Mouse (Mus musculus): ENCODE data around the gene Cd69. TPM values are rescaled to one million over a fixed set of nuclear protein-coding genes. Genes with fewer than 3 reads are reported as not detected.

Gene Cd69
- total and polyA plus RNA-seq, 3 experiments = not detected

GRCm38 (mm10) chr6:129232842-129233205, 42.4 kb downstream of the Cd69 start (continued):
- no peak; the same call in 1 of the 2 replicates for TF ChIP-seq MAX (IDR thresholded peaks at IDR 0.05; ENCODE audit: low read length)
- peak; percentile 79 for TF ChIP-seq TAL1 (IDR thresholded peaks at IDR 0.05; ENCODE audit: low read length)
- TF ChIP-seq USF1 (IDR thresholded peaks at IDR 0.05; ENCODE audit: low read depth, low read length) = peak; percentile 71
- TF ChIP-seq ELF1 (IDR thresholded peaks at IDR 0.05; ENCODE audit: low read depth, low read length) = peak; percentile 63
- TF ChIP-seq UBTF (IDR thresholded peaks at IDR 0.05; ENCODE audit: borderline replicate concordance, insufficient read depth, low read depth, low read length) = no peak
- no peak for TF ChIP-seq CHD2 (IDR thresholded peaks at IDR 0.05; ENCODE audit: low read length)
- TF ChIP-seq RCOR1 (IDR thresholded peaks at IDR 0.05; ENCODE audit: low read depth, low read length) = peak; percentile 89
- peak; percentile 28; the same call in 1 of the 2 replicates for TF ChIP-seq HCFC1 (IDR thresholded peaks at IDR 0.05; ENCODE audit: low read depth, low read length)
- TF ChIP-seq NELFE (IDR thresholded peaks at IDR 0.05; ENCODE audit: low read depth, low read length) = peak; percentile 62
- peak; percentile 94 for TF ChIP-seq SIN3A (IDR thresholded peaks at IDR 0.05; ENCODE audit: low read length)
- TF ChIP-seq MYC (IDR thresholded peaks at IDR 0.05; ENCODE audit: low read depth, low read length) = peak; percentile 84
- TF ChIP-seq ZKSCAN1 (IDR thresholded peaks at IDR 0.05; ENCODE audit: low read depth, low read length) = no peak
- TF ChIP-seq ETS1 (IDR thresholded peaks at IDR 0.05; ENCODE audit: low read depth, low read length) = peak; percentile 91
- TF ChIP-seq ZNF384 (IDR thresholded peaks at IDR 0.05; ENCODE audit: low read depth, low read length) = no peak
- TF ChIP-seq POLR2AphosphoS2 (IDR thresholded peaks at IDR 0.05; ENCODE audit: low read length) = no peak
- 0 out of 2 replicates have a peak, but pooled peaks have one; percentile 60 for TF ChIP-seq CHD1 (IDR thresholded peaks at IDR 0.05; ENCODE audit: low read depth, low read length)

DNA sequence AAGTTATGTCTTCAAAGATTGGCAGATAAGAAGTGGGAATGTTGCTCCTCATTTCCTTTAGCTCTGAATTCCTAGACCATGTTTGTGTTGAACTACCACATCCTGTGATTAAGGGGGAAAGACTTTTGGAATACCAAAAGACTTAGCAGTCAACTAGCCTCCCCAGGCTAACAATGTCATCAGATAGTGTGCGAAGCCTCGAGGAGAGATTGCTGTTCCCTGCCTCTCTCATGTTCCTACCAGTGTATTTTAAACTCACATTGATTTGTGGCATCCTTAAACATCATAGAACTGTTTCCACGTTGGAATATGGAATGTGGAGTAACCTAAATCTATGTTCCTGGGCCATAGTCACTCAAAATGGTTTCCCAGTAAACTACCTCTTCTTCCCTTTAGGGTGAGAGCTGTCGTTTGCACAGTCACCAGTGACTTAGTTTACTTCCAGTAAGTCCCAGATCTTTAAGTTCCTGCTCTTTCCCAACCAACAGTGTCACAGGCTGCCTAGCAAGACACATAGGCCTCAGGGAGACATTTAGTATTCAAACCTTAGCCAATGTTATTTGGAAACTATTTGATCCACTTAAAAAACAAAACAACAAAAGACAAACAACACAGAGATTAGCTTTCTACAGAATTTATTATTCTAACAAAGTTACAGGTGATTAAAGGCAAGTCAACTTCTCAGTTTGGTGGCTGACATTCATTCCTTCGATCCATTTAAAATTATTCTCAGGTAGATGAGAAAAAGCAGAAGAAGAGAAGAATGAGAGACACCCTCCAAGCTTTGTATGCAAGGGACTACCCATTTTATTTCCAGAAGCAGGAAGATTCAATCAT, 43.0 kb downstream of the Cd69 start:
- Histone ChIP-seq H3K36me3 (ENCODE audit: control insufficient read depth in 1 of 2, insufficient read depth in 2 of 2, low read length in 2 of 2) (peaks cover 0 to 73% of the 10 kb centered on the region in 2 experiments; a peak in 2 of 4 replicates), H3K79me2 (ENCODE audit: control insufficient read depth, insufficient read depth, low read length, poor library complexity) (peaks cover 5% of the 10 kb centered on the region; the same call in 1 of the 2 replicates), H3K4me1 (ENCODE audit: control insufficient read depth in 1 of 2, insufficient read depth in 2 of 2, low read length in 2 of 2) (peaks cover 43 to 66% of the 10 kb centered on the region in 2 experiments), H3K9ac (ENCODE audit: control insufficient read depth, low read depth, low read length, poor library complexity, severe bottlenecking) (peak overlapping the region; percentile 62), H3K27me3 (ENCODE audit: control insufficient read depth in 1 of 2, insufficient read depth in 2 of 2, low read length in 2 of 2) (no peaks in the 10 kb centered on the region), H3K27ac (ENCODE audit: control insufficient read depth, low read depth, low read length) (peak overlapping the region; percentile 100), H3K9me3 (replicated peaks; ENCODE audit: insufficient read depth, low read length) (no peaks in the 10 kb centered on the region), H3K4me3 (ENCODE audit: control insufficient read depth in 1 of 2, insufficient read depth in 1 of 2, low read depth in 2 of 2, low read length in 2 of 2) (no peak overlapping the region; a peak in 1 of 4 replicates)
- peak; percentile 53 for DNase-seq (ENCODE audit: low read depth, low spot score)
- peak; percentile 49 for TF ChIP-seq MAX (IDR thresholded peaks at IDR 0.05; ENCODE audit: low read length)
- peak; percentile 95 for TF ChIP-seq CHD1 (IDR thresholded peaks at IDR 0.05; ENCODE audit: low read depth, low read length)
- TF ChIP-seq MAZ (IDR thresholded peaks at IDR 0.05; ENCODE audit: low read depth, low read length) = no peak
- TF ChIP-seq EP300 (IDR thresholded peaks at IDR 0.05; ENCODE audit: low read depth in 1 of 2, low read length in 2 of 2) = peak in 1 of 2 experiments; percentile 45; a peak in 2 of 4 replicates
- 0 out of 2 replicates have a peak, but pooled peaks have one; percentile 17 for TF ChIP-seq ETS1 (IDR thresholded peaks at IDR 0.05; ENCODE audit: low read depth, low read length)
